Mouse (Mus musculus): Measurements from ENCODE around the gene Npw.
A peak's percentile ranks its signal among the peaks of the same experiment; 100 is the strongest.

The Npw gene

DNA sequence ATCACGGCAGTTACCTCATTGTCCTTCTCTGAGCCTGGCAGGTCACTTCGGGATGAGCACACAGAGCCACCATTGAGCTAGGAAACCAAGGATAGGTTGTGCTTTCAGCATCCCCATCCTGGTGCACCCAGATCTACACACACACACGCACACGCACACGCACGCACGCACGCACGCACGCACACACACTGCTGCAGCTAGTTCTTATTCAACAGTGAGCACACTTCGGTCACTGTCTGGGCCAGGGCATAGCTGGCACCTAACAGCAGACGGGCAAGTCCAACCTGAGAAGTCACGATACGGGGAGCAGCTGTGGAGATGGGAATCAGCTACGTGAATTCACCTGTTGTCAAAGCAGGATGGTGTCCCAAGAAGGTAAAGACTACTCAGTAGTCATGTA is 17.7 kb downstream of the Npw start:
- no peak for DNase-seq (ENCODE audit: low spot score)

DNA sequence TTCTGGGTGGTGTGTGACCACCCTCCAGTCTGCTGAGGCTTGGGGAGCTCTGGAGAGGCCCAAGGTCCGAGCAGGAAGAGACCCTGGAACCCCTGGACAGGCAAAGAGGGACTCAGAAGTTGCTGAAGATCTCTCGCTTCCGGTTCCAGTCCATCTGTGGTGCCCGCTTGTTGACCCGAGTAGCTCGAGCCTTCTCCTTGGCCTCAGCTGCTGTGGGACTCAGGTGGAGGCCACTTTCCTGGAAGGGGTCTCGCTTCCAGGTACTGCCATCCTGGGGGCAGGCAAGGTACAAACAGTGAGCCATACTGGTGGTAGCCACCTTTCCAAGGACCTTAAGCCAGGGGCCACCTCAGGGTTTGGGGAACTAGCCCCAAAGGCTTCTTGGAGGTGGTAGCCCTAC is 18.1 kb downstream of the Npw start:
- no peak for DNase-seq (ENCODE audit: low spot score)

DNA sequence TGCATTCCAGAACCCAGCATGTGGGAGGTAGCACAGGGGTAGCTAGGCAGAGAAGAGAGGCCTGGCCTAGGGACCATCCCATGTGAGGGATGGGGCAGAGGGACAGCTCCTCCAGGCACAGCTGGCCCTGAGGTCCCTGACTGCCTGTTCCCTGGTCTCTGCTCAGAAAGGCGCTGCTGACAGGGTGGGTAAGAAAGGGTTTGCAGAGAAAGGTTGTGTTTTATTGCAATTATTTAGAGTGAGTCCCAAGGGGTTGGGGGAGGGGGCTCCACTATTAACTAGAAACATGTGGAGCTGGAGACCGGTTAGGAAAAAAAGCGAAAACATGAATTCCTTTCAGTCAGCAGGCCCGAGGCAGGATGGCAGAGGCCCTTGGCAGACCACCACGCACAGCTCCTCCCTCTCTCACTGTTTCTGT is 18.7 kb downstream of the Npw start:
- no peak for DNase-seq (ENCODE audit: low spot score)

DNA sequence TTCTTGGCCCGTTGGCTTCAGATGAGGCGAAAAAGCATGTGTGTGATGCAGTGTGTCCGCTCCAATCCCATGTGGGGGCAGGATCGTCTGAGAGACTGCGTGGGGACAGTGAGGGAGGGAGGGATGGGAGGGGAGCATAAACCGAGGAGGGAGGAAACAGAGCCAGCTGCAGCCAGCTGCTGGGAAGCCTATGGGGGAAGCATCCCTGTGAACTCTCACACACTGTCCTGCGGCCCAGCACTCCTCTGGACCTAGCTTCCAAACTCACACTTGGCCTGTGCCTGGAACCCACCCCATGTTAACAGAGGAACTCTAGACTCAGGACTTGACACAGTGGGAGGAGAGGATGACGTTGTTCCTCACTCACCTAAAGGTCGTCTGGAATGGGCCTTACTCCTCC is 19.4 kb downstream of the Npw start:
- DNase-seq (ENCODE audit: low spot score), result no peak

DNA sequence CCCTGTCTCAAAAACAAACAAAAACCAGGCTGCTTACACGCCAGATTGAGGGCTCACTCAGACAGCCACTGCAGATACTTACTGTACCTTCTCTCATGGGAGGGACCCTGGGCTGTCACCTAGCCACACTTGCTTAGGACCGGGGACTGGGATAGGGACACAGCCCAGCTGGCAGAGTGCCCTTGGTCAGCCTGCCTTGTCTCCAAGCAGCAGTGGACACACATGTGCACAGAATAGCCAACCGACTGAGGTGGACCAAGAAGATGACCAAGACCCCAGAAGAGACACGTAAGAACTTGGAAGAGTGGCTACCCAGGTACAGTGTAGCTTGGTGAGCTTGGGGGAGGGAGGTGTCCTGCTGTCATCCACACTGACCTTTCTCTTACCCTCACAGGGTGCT is 20.0 kb downstream of the Npw start:
- no peak for DNase-seq (ENCODE audit: low spot score)

DNA sequence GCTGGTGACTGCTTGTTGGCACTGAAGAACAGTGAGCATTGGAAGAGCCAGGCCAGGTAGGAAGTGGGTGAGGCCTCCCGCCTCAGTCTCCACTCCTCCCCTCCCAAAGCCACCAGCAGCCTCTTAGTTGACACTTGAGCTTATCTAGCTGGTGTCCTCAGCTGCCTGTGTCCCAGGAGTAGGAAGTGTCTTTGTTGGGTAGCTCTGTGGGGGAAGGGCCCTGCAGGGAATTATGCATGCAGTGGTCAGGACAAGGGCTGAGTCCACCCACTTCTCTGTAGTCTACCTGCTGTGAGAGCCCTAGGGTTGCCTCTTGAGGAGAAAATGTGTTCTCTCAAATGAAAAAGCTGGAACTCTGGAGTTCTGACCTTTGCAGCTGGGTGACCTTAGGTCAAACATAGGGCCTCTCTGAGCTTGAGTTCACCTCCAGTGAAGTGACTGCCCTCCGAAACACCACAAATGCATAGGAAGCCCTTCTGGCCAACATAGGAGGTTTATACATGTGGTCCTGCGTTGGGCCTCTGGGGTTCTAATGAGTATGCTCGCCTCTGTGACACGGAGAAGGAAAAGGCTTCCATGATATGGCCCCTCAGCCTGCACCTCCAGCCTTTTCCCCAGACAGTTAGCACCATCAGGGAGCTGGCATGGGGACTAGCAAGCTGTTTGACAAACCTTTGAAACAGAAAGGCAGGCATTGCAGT is 21.3 kb downstream of the Npw start:
- no peak for DNase-seq (ENCODE audit: low spot score)

DNA sequence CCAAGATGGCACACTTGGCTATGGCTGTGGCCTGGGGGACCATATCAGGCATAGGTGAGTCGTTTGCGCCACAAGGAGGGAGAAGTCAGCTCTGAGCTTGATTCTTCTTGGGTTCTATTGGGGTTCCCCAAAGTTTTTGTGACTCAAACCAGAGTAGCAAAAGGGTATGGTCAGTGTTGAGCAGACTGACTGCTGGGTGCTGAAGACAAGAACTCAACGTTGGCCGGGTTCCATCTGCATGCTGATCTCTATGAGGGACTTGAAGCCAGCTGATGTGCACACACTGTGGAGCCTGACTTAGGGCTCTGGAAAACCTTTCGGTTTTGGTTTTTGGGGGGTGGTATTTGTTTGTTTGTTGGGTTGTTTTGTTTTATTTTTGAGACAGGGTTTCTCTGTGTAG is 22.6 kb downstream of the Npw start:
- DNase-seq (ENCODE audit: low spot score), result no peak

DNA sequence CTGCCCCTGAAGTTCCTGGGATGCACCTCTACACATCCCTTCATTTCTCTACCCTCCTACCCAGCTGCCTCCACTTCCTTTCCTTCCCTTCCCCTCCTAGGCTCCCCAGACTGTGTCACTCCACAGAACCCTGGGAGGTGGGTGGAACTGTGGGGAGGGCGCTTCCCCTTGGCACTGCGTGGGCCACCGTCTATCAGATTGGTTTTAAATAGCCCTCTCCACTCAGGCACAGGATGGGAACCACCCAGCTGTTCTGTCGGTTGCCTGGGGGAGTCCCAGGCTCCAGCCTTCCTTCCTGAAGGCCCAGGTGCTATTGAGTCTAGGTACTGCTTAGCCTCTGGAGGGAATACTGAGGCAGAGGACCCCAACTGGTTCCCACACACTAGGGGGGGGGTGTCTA is 23.2 kb downstream of the Npw start:
- no peak for DNase-seq (ENCODE audit: low spot score)

DNA sequence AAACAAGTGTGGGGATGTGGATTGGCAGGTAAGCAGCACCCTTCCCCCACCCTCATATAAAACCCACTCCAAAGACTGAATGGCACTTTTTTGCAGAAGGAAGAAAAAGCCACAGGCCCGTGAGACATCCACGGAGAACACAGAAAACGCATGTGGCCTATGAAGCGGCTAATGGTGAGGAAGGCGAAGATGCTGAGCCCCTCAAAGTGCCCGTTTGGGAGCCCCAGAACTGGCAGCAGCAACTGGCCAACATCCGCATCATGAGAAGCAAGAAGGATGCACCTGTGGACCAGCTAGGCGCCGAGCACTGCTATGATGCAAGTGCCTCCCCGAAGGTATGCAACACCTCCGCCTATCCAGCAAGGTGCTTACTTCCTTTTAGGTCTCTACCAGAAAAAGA is 24.4 kb downstream of the Npw start:
- DNase-seq (ENCODE audit: low spot score), result no peak

DNA sequence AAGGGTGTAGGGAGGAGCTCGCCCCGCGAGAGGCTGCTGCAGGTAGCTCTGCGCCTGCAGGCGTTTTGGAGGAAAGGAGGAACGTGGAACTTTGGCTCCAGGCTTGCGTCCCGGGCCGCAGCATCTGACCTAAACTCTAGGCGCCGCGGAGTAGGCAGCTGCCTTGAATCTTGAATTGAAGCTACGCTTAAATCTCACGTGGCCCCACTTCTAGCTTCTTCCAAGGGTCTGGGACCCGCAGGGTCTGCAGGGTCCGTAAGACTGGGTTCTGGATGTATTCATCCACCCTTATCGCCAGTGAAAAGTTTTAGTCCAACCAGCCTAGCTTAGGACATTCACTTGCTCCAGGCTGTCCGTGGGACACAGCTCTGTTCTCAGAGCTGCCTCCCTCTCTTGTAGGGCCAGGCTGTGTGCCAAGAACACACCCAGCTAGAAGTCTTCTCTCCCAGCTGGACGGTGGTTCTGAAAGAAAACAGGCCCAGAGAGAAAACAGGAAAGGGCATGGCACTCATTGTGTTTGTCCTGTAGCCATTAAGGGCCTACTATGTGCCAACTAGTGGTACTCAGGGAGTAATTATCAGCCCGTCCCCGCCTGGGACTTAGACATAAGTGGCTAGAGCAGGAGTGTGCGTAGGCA is 25.3 kb downstream of the Npw start:
- no peak for DNase-seq (ENCODE audit: low spot score)

DNA sequence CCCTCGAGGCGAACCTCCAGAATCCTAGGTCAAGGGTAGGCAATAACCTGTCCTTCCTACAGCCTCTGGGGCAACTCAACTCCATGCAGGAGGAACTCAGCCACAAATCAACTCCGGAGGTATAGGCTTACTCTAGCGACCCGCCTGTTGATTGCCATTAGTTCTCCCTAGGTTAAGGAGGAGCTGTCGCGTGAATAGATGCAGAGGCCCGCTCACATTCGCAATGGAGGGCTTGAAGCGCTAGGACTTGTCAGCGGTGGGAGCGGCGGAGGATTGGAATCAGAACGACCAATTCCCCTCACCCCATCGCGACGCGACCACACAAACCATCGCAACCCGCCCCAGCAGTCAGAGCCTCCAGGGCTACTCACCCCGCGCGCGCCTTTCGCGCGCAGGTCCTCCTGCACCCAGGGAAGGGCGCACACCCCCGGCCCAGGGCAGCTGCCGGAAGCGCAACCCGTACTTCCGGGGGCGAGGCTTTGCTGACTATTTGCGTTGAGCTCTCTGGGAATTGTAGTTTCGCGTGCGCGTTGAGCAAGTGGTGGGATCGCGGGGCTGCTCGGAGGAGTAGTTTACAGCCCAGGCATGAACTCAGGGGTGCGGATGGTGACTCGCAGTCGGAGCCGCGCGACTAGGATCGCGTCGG is 26.0 kb downstream of the Npw start, which contains the start of the genes Tsc2 and Nthl1:
Gene Tsc2 (minus strand): TSS at position 464 of the 646 bp plus-strand sequence.
Gene Nthl1 (plus strand): TSS at position 514 of the 646 bp plus-strand sequence.
- DNase-seq (ENCODE audit: low spot score), result peak; percentile 87

DNA sequence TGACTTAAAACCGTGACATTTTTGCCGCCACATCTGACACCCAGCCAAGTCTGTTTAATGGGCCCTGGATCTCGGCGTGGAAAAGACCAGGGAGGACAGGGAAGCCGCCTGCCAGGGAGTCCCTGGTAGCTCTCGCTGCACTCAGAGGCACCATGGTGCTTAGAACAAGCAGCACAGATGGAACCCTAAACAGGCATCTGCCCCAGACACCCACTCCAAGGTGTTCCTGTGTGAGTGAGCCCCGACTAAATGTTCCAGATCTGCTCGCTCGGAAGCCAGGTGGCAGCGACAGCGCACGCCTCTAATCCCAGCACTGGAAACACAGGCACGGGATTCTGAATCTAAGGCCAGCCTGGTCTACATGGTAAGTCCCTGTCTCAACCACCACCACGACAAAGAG is 28.2 kb downstream of the Npw start:
- DNase-seq (ENCODE audit: low spot score), result no peak

DNA sequence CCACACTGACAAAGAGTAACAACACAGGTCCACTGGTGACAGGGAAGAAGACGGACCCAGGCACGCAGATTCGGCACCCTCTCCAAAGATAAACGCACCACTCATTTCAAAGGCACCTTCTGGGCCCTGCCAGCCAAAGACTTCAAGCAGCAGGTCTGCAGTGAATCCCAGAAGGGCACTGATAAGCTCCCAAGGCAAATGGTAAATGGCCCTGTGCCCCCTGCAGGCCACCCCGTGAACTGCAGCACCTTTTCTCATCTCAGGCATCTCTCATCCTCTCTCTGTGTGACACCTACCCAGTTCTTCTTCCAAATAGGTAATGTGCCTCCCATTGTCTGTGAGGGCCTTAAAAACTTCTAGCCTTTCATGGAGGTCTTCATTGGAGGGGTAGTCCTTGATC is 29.6 kb downstream of the Npw start:
- peak; percentile 65 for DNase-seq (ENCODE audit: low spot score)

DNA sequence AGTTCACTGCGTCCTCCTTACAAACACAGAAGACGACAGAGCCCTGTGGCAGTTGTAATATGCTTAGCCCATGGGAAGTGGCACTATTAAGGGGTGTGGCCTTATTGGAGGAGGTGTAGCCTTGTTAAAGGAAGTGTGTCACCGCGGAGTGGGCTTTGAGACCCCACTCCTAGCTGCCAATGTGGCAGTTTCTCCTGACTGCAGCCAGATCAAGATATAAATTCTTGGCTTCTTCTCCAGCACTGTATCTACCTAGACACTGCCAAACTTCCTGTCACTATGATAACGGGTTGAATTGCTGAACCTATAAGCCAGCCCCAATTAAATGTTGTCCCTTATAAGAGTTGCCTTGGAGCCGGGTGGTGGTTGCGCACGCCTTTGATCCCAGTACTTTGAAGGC is 32.8 kb downstream of the Npw start:
- DNase-seq (ENCODE audit: low spot score), result no peak

DNA sequence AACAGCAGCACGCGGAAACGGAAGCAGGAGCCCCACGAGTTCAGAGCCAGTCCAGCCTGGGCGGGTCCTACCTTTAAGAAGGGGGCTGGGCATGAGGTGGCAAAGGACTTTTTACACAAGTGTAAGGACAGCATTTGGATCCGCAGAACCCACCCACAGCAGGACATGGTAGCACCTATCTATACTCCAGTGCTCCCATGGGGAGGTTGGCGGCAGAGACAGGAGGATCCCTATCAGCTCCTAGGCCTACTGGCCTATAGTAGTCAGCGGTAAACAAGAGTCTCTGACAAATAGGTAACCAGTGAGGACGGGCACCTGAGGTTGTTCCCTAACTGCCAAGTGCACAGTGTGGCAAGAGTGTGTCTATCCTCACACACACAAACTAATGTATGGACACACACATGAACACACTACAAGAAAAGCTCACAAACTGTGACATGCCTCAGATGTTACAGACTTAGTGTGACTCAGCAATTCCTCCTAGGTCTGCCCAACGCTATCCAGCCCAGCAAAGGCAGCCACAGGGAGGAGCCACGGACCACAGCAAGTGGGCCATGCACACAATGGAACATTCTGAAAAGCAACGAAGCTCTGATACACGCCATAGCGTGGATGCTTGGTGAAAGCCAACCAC is 40.6 kb downstream of the Npw start:
- no peak for DNase-seq (ENCODE audit: low spot score)

DNA sequence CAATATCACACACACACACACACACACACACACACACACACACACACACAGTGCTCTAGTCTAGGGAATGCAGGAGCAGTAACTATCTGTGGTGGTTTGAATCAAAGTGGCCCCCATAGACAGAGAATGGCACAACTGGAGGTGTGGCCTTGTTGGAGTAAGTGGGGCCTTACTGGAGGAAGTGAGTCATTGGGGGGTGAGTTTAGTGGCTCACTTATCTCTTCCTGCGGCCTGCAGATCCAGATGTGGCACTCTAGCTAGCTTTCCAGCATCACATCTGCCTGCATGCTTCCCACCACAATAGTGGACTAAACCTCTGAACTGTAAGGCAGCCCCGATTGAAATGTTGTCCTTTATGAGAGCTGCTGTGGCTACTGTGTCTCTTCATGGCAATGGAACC is 47.5 kb downstream of the Npw start:
- no peak for DNase-seq (ENCODE audit: low spot score)

DNA sequence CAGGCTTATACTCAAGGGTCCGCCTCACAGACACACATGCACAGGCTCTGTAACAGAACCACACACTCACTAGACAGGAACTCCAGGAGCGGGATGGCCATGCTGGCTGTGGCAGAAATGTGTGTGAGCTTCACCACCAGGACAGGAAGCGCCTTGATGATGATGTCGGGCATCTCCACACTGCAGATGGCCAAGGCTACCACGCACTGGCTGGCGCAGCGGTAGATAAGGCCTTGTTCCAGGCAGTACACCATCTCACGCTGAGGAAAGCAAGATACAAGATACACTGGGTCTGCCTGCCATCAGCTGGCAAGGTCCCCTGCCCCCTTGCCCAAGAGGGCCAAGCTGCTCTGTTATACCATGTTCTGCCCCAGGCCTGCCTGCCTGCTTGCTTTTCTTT is 49.4 kb downstream of the Npw start:
- no peak for DNase-seq (ENCODE audit: low spot score)

DNA sequence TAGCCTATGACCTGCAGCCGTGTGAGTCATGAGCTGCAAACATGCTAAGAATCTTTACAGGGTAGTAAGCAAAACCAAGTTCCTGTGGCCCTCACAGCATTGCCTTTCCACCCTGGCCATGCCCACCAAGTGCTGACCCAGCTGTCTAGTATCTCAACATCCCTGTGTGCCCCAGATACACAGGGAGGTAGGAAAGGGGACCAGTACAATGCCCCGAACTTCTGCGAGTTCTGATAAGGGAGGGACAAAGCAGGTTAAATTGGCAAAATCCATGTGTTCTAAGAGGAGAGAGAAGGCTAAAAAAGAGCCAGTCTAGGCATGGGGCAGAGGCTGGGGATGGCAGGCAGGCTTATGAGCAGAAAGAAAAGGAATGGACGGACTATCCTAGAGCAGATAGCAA is 49.9 kb downstream of the Npw start:
- no peak for DNase-seq (ENCODE audit: low spot score)
